Mouse (Mus musculus) ovary, postnatal 10 days (tissue): Measurements from ENCODE around the gene Naa20.
"Not testable (repeated sequence)": the region's sequence is repeated elsewhere in the genome, so short reads cannot be mapped to it uniquely, and the experiment has no call there.

Experiments used
- DNase-seq: peaks from one replicate; pipeline ENCODE4 v3.0.0; 2022; ENCODE audit warnings: low spot score

The Naa20 gene

GRCm38 (mm10) chr2:145884913-145885785, 16.8 kb upstream of the Naa20 start:
- no peak for DNase-seq

- no peak for DNase-seq
Observed at GRCm38 (mm10) chr2:145887937-145888765, 13.7 kb upstream of the Naa20 start.

- DNase-seq = no peak
Observed at GRCm38 (mm10) chr2:145888766-145889480, 13.0 kb upstream of the Naa20 start.

GRCm38 (mm10) chr2:145890571-145890970, 11.3 kb upstream of the Naa20 start:
- DNase-seq = no peak

- DNase-seq = no peak
Observed at GRCm38 (mm10) chr2:145893756-145894155, 8.1 kb upstream of the Naa20 start.

GRCm38 (mm10) chr2:145898106-145898505, 3.8 kb upstream of the Naa20 start:
- no peak for DNase-seq

GRCm38 (mm10) chr2:145900318-145900717, 1.6 kb upstream of the Naa20 start:
- not testable (repeated sequence) for DNase-seq

- DNase-seq = peak; percentile 82
Observed at GRCm38 (mm10) chr2:145903061-145903901, 1.4 kb downstream of the Naa20 start.

GRCm38 (mm10) chr2:145903983-145904616, 2.2 kb downstream of the Naa20 start:
- no peak for DNase-seq

- no peak for DNase-seq
Observed at GRCm38 (mm10) chr2:145905156-145905555, 3.3 kb downstream of the Naa20 start.

- not testable (repeated sequence) for DNase-seq
Observed at GRCm38 (mm10) chr2:145905884-145906283, 4.0 kb downstream of the Naa20 start.

GRCm38 (mm10) chr2:145920941-145921650, 19.2 kb downstream of the Naa20 start:
- DNase-seq = no peak

GRCm38 (mm10) chr2:145934339-145935231, 32.7 kb downstream of the Naa20 start, which contains the start of the genes Cfap61 and Crnkl1:
TSS of gene Cfap61 (plus strand) at chr2:145934784.
TSS of gene Crnkl1 (minus strand) at chr2:145935014.
- peak; percentile 82 for DNase-seq

- DNase-seq = no peak
Observed at GRCm38 (mm10) chr2:145936975-145937374, 35.1 kb downstream of the Naa20 start.

GRCm38 (mm10) chr2:145941403-145941802, 39.5 kb downstream of the Naa20 start:
- DNase-seq = no peak

- no peak for DNase-seq
Observed at GRCm38 (mm10) chr2:145944286-145944685, 42.4 kb downstream of the Naa20 start.

GRCm38 (mm10) chr2:145948402-145948954, 46.6 kb downstream of the Naa20 start:
- no peak for DNase-seq

- DNase-seq = no peak
Observed at GRCm38 (mm10) chr2:145949475-145950068, 47.7 kb downstream of the Naa20 start.
